Mouse (Mus musculus) heart, adult 8-10 months (tissue): ENCODE measurements around the gene Spata20. TPM values are rescaled to one million over a fixed set of nuclear protein-coding genes. Genes with fewer than 3 reads are reported as not detected.

Experiments used
- DNase-seq: peaks from one replicate; pipeline ENCODE4 v3.0.0; 2022; ENCODE audit warnings: low spot score
- total RNA-seq, 4 experiments: library from RNA; stranded (reverse); gene quantifications; 2 replicates each; pipeline ENCODE4 v1.2.4; 2022

Spata20 gene
- total RNA-seq, 4 experiments from 2014 or later: 0.09 to 0.63 (median 0.40) TPM

DNA sequence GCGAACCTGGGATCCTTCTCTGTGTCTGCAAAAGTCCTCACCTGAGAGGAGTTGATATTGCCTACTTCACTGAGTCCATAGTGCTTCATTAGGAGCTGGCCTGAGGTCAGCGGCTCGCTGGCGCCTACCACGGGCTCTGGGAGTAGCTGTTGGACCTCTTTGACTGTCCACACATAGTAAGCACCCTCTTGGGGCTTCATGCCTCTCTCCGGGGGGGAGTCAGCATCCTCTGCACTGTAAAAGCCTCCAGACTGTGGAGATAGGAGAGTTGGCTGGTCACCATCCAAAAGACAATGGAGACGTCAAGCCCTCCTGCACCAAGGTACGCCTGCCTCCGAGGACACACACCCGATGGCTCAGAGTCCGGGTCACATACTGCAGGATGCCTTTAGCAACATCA, 3.2 kb downstream of the Spata20 start:
- DNase-seq: no peak

DNA sequence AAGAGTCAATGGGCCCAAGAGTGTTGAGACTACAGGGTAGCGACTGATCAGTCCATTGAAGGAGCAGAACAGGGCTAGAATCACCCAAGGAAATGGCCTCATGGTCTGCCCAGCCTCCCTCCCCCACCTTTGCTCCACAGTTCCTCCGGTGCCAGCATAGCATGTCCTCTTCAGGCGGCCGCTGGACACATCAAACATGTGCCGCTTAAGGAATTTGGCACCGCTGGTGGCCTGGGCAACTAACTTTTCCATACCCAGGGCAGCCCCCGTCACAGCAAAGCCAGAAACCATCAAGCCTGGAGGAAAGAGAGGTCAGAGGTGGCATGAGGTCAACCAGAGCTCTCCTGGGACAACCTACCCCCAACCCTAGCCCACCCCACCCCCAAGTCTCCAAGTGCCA, 4.0 kb downstream of the Spata20 start:
- DNase-seq: no peak

DNA sequence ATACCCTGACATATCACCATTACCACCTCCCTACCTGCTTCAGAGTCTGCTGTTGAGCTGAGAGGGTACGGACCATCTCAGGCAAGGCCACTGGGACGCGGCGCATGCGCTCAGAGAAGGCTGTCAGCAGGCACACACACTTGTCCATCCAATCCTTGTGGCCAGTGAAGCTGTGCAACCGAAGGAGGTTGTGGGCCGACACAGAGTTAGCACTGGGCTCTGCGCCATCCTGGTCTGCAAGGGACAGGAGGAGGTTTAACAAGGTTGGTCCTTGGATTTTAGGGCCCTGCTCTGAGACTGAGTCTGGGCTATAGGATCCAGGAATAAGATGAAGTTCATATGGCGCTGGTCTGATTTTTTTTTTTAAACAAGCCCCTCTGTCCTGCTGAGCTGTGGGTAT, 5.6 kb downstream of the Spata20 start:
- no peak for DNase-seq

DNA sequence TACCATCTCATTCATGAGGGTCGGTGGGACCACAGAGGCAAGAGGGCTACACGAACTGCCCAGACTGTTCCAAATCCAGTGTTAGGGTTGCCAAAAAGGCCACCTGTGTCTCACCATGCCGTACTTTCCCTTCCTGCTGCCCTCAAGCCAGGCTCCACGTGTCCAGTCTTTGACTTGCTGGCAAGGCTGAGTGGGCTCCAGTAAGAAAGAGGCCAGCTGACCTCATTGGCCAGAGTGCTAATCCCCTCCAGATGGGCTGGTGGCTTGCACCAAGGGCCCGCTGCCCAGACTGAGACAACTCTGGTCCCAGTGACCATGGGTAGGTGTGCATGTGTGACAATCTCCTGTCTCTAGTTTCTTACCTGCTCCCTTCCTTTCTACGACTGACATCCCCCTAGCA, 8.3 kb downstream of the Spata20 start:
- no peak for DNase-seq

DNA sequence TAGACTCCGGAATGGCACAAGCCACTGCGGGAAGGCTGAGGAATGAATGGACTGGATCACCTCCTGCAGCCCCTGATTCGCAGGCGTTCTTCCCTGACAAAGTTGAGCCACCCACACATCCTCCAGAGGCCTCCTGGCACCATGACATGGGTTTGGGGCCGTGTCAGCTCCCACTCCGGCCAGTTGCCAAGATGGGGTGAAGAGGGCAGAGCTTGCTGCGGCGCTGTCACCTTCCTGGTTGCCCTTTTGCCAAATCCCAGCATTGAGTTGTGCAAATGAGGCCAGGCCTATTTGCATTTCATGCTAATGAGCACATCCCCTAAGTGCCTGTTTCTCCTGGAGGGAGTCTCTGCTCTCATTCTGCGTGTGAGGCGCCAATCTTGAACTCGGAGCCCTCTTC, 10.3 kb downstream of the Spata20 start:
- DNase-seq: no peak

DNA sequence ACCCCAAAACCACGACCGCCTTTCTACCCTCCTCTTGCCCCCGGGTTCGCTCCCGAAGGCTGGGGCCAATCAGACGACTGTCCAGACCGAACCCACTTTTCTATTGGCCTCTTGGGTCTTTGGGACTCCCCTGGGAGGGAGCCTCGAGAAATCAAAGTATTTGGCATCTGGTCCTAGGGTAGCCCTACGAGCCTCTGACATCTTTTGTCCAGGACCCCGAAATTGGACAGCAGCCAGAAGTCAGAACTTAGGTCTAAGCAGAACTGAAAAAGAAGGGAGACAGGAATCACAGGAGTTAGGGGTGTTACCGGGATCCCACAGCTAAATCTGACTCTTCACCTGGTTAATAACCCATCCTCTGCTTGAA, 11.5 kb downstream of the Spata20 start:
- DNase-seq: no peak

DNA sequence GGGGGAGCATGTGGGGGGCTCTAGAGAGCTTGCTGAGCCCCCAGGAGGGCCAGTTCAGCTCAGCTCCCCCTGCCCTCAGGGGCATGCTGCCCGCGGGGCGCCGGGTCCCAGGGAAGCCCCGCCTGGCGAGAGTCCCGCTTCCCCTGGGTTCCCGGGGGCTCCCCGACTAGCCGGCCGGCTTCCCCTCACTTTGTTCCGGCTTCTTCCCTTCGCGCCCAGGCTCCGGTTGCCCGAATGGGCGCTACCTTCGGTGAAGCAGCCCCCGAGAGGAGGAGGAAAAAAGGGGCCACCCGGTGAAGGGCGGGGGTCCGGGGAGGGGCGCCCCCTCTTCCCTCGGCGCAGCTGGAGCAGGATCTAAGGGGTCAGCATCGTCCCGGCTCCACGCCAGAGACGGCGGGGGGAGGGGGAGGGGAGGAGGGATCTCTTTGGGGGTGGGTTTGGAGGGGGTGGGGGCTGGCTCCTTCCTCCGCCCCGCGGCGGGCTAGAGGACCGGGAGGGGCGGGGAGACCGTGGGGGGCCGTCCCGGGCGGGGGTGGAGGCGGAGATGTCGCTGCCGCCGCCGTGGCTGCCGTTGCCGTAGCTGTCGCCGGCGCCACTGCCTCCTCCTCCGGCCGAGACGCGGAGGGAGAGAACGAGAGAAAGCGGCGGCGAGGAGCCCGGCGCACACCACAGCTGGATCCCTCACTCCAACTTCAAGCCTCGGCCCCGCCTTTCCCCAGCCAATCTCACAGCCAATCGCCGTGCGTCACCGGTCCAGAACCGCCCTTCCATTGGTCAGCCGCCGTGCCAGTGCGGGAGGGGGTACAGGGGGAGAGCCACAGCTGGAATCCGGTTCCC, 12.1 kb downstream of the Spata20 start, which contains the start of gene Cacna1g:
Gene Cacna1g, minus strand, starts transcription at position 492 of the 837 bp plus-strand sequence.
- peak; percentile 87 for DNase-seq

DNA sequence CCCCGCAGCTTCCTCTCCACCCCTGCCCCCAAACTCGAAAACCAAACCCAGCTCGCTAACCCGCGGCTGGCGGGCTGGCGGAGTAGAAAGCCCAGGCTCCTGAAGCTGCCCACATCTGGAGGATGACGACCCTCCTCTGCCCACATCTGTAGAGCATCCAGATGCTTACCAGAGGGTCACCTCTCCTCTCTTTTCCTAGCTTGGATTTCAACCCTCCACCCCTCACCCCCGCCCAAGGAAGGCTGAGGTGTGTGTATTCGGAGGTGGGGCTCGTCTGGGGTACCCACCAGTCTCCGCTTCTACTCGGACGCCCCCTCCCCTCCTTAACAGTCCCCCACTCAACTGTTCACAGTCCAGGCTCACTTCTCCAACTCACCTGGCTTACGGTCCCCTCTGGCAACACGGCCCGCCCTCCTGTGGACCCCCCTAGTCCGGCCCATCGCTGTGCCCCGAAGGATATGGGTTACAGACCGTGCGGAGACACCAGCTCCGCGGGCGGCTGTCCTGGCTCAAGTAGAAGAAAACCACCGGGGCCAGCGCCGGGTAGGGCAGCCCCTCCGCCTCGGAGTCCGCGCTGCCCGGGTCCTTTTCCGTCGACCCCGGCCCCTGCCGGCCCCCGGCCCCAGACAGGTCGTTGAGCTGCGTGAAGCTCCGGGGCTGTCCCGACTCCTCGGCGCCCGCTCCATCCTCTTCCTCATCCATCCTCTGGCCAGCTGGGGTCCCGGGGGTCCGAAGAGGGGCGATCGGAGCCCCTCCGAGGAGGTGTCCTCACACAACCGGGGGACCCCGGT, 12.9 kb downstream of the Spata20 start:
- DNase-seq: no peak

DNA sequence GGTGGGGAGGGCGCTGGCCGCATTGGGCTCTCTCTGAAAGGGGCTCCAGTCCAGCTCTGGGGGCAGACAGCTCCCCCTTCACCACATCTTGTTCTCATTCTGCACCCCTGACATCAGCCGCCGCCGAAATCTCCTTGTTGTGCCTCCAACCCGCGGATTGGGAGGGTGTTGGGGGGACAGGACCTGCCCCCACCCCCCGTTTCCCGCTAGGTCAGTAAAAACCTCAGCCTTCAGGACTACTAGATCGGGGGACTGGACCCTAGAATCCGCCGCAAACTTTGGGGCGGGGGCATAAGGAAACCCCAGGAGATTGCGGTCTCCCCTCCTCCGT, 13.4 kb downstream of the Spata20 start:
- DNase-seq: no peak

DNA sequence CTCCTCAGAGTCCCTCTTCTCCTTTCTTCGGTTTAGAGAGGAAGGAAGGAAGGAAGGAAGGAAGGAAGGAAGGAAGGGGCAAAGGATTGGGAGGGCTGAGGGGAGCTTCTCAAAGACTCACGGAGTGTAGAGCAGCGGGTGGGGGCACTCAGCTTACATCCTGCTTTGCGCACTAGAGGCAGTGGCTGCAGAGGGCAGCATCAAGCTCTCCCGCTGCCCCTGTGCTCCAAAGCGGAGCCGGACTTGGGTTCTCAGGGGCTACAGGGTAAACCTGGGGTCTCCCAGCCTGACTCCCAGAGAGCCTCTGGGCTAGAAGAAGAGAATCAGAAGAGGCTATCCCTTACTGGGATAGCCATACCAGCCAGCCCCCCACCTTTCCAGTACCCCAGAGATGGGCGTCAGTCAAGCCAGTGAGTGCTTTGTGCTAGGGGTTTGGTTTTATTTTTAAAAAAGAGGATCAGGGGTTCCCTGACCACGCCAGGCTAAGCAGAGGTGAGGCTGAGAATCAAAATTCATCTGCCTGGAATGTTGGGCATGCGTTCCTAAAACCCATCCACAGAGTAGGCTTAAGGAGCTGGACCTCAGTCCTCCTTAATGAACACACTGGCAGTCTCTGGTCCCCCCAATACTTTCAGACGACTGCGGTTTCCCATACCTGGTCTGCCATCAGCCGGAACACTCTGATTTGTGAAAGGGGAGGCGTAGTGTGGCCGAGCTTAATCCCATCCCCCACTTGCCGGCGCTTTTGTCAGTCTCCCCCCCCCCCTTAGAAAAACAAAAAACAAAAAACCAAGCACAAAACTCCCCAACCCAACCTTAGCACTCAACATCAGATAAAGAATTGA, 14.0 kb downstream of the Spata20 start:
- DNase-seq: no peak

DNA sequence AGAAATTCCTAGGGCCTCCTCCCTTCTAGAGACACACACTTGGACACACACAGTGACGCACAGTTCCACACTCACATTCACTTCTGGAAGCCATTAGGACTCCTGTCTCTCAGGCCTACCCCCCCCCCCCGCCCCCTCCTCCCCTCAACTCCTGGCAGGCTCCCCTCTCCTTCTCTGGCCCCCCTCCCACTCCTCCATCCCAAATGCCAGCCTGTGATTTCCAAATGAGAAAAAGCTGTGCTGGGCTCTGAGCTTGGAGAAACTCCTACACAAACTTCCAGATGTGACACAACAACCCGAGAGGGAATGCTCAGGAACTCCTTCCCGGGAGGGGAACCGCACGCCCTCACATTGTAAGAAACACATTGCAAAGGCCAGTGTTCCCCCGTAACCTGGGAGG, 15.6 kb downstream of the Spata20 start:
- no peak for DNase-seq

DNA sequence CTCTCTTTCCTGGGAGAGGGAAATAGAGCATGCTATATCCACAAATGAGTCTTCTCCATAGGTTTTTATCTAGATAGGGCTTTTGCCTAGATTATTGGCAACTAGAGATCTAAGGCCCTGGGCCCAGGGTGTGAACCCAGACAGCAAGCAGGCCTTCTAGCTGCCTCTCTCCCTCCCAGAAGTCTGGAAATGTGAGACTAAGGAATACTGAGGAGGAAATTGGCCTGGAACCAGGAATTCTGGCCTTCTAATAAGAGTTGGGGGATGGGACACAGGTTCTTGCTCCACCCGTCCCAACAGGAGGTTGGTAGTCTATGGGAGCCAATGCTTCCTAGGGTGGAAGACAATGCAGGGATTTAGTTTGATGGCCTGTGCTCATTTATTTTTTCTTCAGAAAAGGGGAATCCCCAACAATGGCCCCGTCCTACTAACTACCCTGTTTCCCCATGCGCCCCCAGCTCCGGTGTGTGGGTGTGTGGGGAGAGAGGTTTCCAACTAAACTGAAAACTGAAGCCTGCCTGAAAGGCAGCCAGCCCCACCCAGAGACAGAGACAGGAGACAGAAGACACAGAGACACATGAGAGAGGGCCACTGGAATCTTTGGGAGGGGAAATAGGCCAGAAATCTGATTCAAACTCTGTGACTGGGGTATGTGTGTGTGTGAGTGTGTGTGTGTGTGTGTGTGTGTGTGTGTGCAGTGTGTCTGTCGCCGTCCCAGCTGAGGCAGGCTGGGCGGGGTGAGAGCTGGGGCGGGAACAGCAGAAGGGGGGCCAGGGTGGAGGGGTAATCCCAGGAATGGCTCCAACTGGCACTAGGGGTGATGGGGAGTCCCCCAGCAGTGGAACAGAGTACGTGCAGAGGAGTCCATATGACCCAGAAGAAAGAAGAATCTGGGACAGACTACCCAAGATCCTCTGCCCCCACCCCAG, 16.6 kb downstream of the Spata20 start:
- DNase-seq: no peak

DNA sequence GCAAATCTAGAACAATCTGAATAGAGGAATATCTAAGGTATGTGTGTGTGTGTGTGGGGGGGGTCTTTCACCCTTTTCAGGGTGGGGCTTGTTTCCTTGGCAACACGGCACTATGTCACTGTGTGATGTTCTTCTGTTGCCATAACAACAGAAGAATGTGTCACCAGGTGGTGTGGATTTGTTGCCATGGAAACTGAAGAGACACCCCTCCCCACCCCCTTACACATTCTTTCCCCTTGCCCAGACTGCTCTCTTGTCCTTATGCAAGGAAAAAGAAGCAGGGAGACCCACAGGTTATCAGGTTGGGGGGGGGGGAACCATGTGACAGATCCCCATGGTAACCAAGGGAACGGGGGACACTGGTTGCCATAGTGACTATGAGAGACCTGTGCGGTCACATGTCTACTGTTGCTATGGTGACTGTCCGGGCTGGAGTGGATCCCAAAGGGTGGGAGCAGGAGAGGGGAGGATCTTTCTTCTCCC, 17.4 kb downstream of the Spata20 start:
- DNase-seq: no peak

DNA sequence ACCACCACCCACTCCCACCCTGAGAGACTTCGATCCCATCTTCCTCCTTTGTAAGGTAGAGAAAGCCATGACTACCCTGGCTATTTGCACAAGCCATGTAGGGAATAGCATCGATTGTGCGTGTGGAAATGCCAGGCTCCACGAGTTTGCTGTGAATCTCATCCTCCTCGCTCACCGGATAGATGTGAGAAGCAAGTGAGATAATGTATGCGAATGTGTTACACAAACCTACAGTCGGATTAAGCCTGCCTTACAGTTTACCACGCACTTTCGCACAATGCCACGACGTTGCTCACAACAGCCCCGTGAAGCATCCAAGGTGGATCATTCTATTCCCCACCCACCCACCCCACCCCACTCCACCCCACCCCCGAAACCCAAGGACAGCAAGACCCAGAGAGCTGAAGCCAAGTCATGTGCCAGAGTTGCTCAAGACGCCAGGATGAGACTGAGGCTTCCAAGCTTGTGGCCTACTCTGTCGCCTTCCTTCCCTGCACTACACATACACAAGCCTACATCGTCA, 19.6 kb downstream of the Spata20 start:
- no peak for DNase-seq

DNA sequence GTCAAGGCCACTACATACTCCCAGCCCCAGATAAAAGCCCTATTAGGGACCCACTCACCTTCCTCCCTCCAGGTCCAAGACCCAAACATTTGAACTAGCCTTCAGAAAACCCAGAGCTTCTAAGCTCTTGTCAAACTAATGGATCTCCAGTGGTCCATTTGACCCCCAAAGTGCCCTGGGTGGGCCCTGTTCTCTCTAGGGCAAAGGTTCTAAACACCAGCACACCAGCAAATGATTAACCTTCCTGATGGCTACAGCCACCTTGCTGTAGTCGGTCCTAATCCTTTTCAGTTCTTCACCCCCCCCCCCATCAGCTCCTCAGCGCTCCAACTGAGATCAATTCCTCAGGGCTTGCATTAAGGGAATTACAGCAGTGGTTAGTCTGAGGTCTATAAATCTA, 21.8 kb downstream of the Spata20 start:
- no peak for DNase-seq

DNA sequence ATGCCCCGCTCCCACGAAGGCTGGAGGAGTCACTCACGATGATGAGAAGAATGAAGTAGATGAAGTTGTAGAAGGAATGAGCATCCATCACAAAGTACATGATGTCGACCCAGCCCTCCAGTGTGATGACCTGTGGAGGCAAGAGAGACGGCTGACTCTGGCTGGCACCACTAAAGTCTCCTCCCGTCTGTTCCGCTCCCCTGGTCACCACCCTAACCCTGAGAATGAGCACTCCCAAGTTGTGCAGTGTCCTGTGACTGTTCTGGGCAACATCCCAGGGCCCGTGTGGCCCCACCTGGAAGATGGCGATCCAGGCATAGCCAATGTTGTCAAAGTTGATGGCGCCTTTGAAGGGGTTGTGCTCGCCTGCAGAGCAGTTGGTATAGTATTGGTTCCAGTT, 24.1 kb downstream of the Spata20 start:
- no peak for DNase-seq

DNA sequence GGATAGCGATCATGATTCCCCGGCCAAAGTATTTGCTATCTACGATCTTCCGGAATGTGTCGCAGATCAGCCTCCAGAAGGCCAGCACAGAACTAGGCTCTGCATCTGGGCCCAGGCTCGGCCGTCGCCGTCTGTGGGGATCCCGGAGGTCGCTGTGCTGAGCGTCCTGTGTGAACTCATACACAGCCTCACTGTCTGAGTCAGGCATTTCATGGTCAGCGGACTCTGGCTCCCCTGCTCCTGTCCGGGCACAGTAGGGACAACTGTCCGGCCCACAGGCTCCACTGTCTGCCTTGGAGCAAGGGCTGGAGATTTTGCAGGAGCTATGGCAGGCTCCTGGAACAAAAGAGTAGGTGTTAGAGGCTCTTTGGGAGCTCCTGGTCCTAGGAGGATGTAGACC, 29.0 kb downstream of the Spata20 start:
- DNase-seq: no peak

DNA sequence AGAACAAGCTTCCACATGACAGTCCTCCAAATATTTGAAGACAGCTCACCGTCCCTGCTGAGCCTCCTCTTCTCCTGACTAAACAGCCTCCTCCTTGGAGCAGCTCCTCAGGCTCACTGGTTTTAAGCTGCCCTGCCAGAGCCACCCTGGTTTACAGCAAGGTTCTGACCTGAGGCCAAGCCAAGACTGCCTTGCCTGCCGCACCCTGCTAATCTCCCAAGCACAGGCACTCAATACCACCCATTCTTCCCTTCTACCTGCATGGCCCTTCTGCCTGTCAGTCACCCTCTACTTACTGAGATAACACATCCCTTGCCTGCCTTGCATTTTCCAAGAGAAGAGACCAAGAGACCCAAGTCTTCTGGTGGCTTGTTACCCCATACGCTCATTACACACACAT, 29.6 kb downstream of the Spata20 start:
- DNase-seq: no peak

DNA sequence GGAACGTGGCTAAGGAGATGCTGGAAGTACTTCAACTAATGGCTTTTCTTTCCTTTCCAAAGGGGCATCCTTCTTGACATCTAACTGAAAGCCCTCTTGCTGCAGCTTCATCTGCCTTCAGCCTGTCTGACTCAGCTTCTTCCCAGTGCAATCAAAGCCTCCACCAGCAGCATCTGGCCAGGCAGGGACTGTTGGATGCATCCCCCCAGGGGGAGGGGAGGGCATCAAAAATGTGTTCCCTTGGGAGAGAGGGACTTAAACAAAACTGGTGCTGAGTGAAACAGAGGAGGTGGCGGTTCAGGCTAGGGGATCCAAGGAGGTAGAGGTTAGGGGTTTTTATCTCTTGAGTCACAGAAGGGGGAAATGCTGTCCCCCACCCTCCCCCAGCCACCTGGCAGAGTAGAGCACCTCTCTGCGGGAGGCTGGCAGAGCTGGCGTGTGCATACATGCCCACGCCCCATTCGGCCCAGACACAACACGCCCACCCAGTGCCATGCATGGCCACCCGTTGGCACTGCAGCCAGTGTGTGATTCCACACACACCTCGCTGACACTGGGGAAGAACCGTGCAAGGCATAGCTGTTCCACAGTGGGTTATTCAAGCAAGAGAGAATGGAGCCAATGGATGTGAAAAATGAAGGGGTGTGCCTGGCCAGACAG, 30.7 kb downstream of the Spata20 start:
- DNase-seq: no peak

DNA sequence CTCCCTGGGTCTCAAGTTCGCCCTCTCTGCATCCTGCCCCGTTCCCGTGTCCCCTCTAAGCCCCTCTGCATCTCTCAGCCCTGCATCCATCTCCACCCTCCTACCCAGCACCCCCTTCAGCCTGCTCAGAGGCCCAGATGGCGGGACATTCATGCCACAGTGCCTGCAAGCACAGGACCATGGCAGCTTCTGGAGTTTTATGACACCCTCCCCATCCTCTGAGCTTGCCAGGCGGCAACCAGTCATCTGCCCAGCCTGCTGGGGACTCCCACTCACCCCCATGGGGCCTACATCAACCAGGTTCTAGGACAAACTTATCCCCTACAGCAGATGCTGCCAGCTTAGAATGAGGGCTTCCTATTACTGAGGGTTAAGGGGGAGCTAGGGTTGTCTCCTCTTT, 31.2 kb downstream of the Spata20 start:
- no peak for DNase-seq
